Mouse (Mus musculus) liver, embryonic 12.5 days (tissue): Measurements from ENCODE around the gene Msi2. TPM values are rescaled to one million over a fixed set of nuclear protein-coding genes. Genes with fewer than 3 reads are reported as not detected.

Experiments used
- ATAC-seq: fragments of 200-750 bp; cut with Nextera tagmentation; 2 replicates; pipeline ENCODE4 v1.8.0; 2017; ENCODE audit warnings: moderate number of reproducible peaks, mild to moderate bottlenecking, moderate library complexity
- H3K27ac ChIP-seq: fragments of 300-500 bp; sonication (generic); 2 replicates; pipeline ENCODE4 v1.5.1; 2016; ENCODE audit warnings: mild to moderate bottlenecking
- H3K27me3 ChIP-seq: fragments of 300-500 bp; sonication (generic); replicated peaks from 2 replicates; pipeline ENCODE4 v1.6.1; 2016; ENCODE audit warnings: mild to moderate bottlenecking, moderate library complexity
- H3K36me3 ChIP-seq: fragments of 300-500 bp; sonication (generic); 2 replicates; pipeline ENCODE4 v1.6.1; 2016; ENCODE audit warnings: mild to moderate bottlenecking, moderate library complexity
- H3K4me1 ChIP-seq: fragments of 300-500 bp; sonication (generic); 2 replicates; pipeline ENCODE4 v1.6.1; 2016
- H3K4me2 ChIP-seq: fragments of 300-500 bp; sonication (generic); 2 replicates; pipeline ENCODE4 v1.6.1; 2016; ENCODE audit warnings: mild to moderate bottlenecking, moderate library complexity
- H3K4me3 ChIP-seq: fragments of 300-500 bp; sonication (generic); 2 replicates; pipeline ENCODE4 v1.5.1; 2016; ENCODE audit warnings: mild to moderate bottlenecking, moderate library complexity
- H3K9ac ChIP-seq: fragments of 300-500 bp; sonication (generic); 2 replicates; pipeline ENCODE4 v1.6.1; 2016; ENCODE audit warnings: mild to moderate bottlenecking, moderate library complexity
- H3K9me3 ChIP-seq: fragments of 300-500 bp; sonication (generic); replicated peaks from 2 replicates; pipeline ENCODE4 v1.6.1; 2016; ENCODE audit warnings: mild to moderate bottlenecking, moderate library complexity
- WGBS: fragments of 180-500 bp; shearing (Covaris S2); methylation state at CpG from one replicate; pipeline ENCODE4 v1.1.7; 2016; ENCODE audit not compliant: insufficient replicate concordance; 5-methylcytosine and 5-hydroxymethylcytosine counted together
- polyA plus RNA-seq: library from polyadenylated mRNA; unstranded; fragments of >200 nt; fragmentation: Nextera tagmentation; extraction: Ambion mirVana; gene quantifications from 2 replicates; pipeline ENCODE4 v1.2.1, GENCODE M21; 2016

Gene Msi2
- polyA plus RNA-seq, 1 experiment from 2014 or later = 5.2 TPM

- Histone ChIP-seq H3K4me2 (no peak overlapping the region), H3K9me3 (no peaks in the 10 kb centered on the region), H3K4me3 (no peak overlapping the region), H3K9ac (no peak overlapping the region), H3K36me3 (no peaks in the 10 kb centered on the region; the same call in 1 of the 2 replicates), H3K4me1 (peaks cover 23% of the 10 kb centered on the region), H3K27ac (no peak overlapping the region), H3K27me3 (no peaks in the 10 kb centered on the region)
- ATAC-seq = no peak
- 74% methylated on average over 3 of the region's 3 CpGs for WGBS
Observed at GRCm38 (mm10) chr11:88518361-88518760, 200.0 kb downstream of the Msi2 start.

DNA sequence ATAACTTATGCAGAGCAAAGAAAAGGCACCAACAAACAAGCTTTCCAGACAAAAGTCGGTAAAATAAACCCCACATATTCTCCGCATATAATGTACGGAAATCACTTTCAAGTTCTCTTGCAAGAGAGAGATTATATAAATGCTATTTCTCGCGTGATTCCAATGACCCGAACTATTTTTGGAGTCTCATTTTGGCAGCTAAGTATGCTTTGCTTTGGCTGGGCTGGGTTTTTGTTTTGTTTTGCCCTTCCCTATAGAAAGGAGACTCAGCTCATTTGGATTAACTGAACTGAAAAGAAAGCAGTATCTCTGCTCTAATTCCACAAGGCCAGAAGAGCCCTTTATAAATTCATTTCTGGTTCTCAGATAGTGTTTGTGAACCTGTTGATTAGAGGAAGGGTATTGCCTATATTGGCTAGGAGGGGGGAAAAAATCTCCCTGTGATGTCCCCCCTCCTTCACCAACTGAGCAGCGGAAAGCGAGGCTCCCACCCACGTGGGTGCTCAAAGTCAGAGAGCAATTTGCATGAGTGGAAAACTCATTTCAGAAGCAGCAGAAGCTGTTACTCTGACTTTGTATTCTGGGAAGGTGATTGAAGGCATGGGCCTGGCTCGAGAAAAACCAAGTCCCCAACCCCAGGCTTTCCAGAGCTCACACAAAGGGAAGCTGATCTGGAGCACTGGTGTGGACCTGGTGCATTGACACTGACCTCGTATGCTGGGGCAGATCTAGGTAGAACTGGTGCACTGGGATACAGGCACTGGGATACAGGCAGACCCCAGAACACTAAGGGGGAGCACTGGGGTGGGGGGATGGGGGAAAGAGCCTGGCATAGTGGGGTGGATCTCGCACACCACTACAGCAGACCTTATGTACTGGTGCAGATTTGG, 201.5 kb downstream of the Msi2 start:
- H3K4me2 ChIP-seq = no peak overlapping the region
- no peaks in the 10 kb centered on the region; the same call in 1 of the 2 replicates for H3K36me3 ChIP-seq
- no peaks in the 10 kb centered on the region for H3K27me3 ChIP-seq
- no peak overlapping the region for H3K27ac ChIP-seq
- H3K4me1 ChIP-seq = peaks cover 21% of the 10 kb centered on the region
- WGBS = 78% methylated on average over 12 of the region's 12 CpGs
- no peak for ATAC-seq
- no peak overlapping the region for H3K4me3 ChIP-seq
- H3K9ac ChIP-seq = no peak overlapping the region
- no peaks in the 10 kb centered on the region for H3K9me3 ChIP-seq

- ATAC-seq = no peak
- Histone ChIP-seq H3K27me3 (no peaks in the 10 kb centered on the region), H3K36me3 (no peaks in the 10 kb centered on the region; the same call in 1 of the 2 replicates), H3K4me3 (no peak overlapping the region), H3K9ac (no peak overlapping the region), H3K4me1 (peaks cover 13% of the 10 kb centered on the region), H3K9me3 (no peaks in the 10 kb centered on the region), H3K27ac (no peak overlapping the region), H3K4me2 (no peak overlapping the region)
- WGBS = 66% methylated on average over 6 of the region's 6 CpGs
Observed at GRCm38 (mm10) chr11:88515736-88516583, 202.4 kb downstream of the Msi2 start.

DNA sequence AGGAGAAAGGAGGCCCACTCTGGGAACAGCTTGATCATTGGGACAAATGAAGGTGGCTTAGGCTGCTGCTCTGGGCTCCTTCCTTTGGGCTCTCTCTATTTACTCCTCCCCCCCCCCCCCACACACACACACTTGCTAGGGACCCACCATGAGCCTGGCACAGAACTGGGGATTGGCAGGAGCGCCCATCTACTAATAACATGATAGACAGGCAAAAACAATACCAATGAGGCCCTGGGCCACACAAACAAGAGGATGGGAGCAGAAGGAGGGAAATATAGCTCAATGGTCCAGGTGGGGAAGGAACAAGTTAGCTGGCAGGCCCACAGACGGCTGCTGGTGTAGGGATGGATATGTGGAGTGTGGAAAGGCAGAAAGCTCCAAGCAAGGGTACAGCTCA, 203.0 kb downstream of the Msi2 start:
- no peaks in the 10 kb centered on the region for H3K9me3 ChIP-seq
- H3K27ac ChIP-seq = no peak overlapping the region
- 81% methylated on average over 2 of the region's 2 CpGs for WGBS
- H3K27me3 ChIP-seq = no peaks in the 10 kb centered on the region
- ATAC-seq = no peak
- no peak overlapping the region for H3K4me3 ChIP-seq
- H3K9ac ChIP-seq = no peak overlapping the region
- H3K4me2 ChIP-seq = no peak overlapping the region
- no peaks in the 10 kb centered on the region; the same call in 1 of the 2 replicates for H3K36me3 ChIP-seq
- H3K4me1 ChIP-seq = peaks cover 6% of the 10 kb centered on the region; the same call in 1 of the 2 replicates

DNA sequence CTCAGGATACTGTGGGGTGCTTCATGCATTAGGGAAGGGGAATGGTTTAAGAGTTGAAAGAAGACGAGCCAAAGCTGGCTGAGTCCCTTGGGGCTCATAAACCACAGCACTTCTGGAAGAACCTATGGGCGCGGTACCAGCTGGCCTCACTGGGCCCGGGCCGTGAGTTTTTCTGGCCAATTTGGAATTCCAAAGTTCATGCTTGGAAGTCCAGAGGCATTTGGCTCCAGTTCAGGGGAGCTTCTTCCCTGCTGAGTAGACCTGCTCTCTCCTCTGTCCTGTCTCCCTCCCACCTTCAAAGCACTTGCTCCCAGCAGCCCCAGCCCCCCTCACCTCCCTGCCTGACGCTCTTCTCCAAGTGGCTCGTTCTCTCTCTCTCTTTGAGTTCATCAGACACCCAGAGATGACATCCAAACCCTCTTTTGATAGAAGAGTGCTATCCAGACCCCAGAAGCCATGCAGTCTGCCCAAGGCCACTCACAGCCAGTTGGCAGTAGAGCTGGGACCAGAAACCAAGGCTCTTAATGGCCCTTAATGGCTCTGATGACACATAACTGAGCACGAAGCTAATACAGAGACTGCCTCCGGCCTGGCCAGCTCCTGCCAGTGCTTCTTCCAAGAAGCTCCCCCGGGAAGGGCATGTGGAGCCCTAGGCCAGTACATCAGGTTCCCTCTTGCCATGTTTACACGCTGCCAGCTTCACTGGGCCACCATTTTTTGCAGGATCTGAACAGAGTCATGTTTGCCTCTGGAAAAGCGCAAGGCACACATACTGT, 204.0 kb downstream of the Msi2 start:
- Histone ChIP-seq H3K9me3 (no peaks in the 10 kb centered on the region), H3K4me3 (no peak overlapping the region), H3K27me3 (no peaks in the 10 kb centered on the region), H3K36me3 (no peaks in the 10 kb centered on the region; the same call in 1 of the 2 replicates), H3K9ac (no peak overlapping the region), H3K27ac (no peak overlapping the region), H3K4me2 (no peak overlapping the region), H3K4me1 (peaks cover 6% of the 10 kb centered on the region; the same call in 1 of the 2 replicates)
- 81% methylated on average over 12 of the region's 12 CpGs for WGBS
- no peak for ATAC-seq

DNA sequence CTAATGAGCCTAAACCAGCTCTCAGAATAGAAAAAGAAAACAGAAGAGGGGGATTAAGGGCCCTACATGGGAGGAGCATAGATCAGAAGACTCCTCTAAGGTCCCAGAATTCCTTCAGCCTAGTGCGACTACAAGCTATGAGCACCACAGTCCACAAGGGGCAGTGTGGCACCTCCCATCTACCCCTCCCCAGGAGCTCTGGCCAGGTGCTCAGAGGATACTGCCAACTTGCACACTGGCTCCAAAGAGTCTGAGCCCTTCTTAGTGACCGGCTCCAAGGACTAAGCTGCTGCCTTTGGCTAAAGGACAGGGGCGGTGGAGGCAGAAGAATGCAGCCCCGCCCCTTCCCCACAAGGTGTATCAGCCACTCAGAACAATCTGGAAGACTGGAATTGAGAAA, 205.7 kb downstream of the Msi2 start:
- ATAC-seq = no peak
- H3K27me3 ChIP-seq = no peaks in the 10 kb centered on the region

DNA sequence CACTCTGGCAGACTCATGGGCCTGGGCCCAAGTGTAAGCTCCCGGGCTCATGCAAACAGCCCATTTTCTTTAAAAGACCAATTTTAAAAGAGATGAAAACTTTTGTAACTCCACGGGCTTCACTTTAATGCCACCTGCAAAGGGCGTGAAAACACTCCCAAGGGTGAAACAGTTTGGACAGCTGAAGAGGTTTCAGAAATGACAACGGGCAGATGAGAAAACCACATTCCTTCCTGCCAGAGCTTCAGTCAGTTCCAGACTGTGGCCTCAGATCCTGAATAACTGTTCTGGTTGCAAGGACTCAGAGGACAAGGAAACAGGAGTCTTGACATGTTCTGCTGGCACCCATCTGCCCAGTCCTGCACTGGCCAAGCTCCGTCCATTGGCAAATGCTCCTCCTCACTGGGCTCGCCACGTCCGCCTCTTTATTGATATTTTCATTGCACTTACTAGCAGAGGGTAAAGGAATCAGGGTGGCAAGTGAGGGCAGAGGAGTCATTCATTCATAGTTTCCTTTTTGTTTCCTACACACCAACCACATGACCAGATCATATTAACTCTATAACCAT, 207.9 kb downstream of the Msi2 start:
- no peaks in the 10 kb centered on the region for H3K9me3 ChIP-seq
- H3K27ac ChIP-seq = no peak overlapping the region
- no peaks in the 10 kb centered on the region for H3K27me3 ChIP-seq
- H3K4me1 ChIP-seq = peaks cover 1% of the 10 kb centered on the region; the same call in 1 of the 2 replicates
- no peak overlapping the region for H3K9ac ChIP-seq
- no peak for ATAC-seq
- no peak overlapping the region for H3K4me2 ChIP-seq
- WGBS = 65% methylated on average over 8 of the region's 8 CpGs
- no peak overlapping the region for H3K4me3 ChIP-seq
- H3K36me3 ChIP-seq = no peaks in the 10 kb centered on the region; the same call in 1 of the 2 replicates

More for the DNA sequence above, 205.7 kb downstream of the Msi2 start:
- Histone ChIP-seq H3K4me1 (peaks cover 6% of the 10 kb centered on the region; the same call in 1 of the 2 replicates), H3K27ac (no peak overlapping the region), H3K4me2 (no peak overlapping the region), H3K9ac (no peak overlapping the region), H3K4me3 (no peak overlapping the region), H3K36me3 (no peaks in the 10 kb centered on the region; the same call in 1 of the 2 replicates), H3K9me3 (no peaks in the 10 kb centered on the region)
- WGBS = 43% methylated on average over 4 of the region's 4 CpGs

GRCm38 (mm10) chr11:88509464-88509863, 208.8 kb downstream of the Msi2 start:
- Histone ChIP-seq H3K9ac (no peak overlapping the region), H3K27me3 (no peaks in the 10 kb centered on the region), H3K4me2 (no peak overlapping the region), H3K4me1 (no peaks in the 10 kb centered on the region; the same call in 1 of the 2 replicates), H3K9me3 (no peaks in the 10 kb centered on the region), H3K36me3 (no peaks in the 10 kb centered on the region; the same call in 1 of the 2 replicates), H3K4me3 (no peak overlapping the region), H3K27ac (no peak overlapping the region)
- no peak for ATAC-seq
- 80% methylated on average over 4 of the region's 4 CpGs for WGBS

GRCm38 (mm10) chr11:88508133-88508532, 210.2 kb downstream of the Msi2 start:
- ATAC-seq = no peak
- H3K27me3 ChIP-seq = no peaks in the 10 kb centered on the region
- no peak overlapping the region for H3K4me3 ChIP-seq
- no peaks in the 10 kb centered on the region for H3K4me1 ChIP-seq
- no peak overlapping the region for H3K27ac ChIP-seq
- H3K9me3 ChIP-seq = no peaks in the 10 kb centered on the region
- no peak overlapping the region for H3K9ac ChIP-seq
- 77% methylated on average over 7 of the region's 7 CpGs for WGBS
- H3K36me3 ChIP-seq = no peaks in the 10 kb centered on the region; the same call in 1 of the 2 replicates
- no peak overlapping the region for H3K4me2 ChIP-seq

DNA sequence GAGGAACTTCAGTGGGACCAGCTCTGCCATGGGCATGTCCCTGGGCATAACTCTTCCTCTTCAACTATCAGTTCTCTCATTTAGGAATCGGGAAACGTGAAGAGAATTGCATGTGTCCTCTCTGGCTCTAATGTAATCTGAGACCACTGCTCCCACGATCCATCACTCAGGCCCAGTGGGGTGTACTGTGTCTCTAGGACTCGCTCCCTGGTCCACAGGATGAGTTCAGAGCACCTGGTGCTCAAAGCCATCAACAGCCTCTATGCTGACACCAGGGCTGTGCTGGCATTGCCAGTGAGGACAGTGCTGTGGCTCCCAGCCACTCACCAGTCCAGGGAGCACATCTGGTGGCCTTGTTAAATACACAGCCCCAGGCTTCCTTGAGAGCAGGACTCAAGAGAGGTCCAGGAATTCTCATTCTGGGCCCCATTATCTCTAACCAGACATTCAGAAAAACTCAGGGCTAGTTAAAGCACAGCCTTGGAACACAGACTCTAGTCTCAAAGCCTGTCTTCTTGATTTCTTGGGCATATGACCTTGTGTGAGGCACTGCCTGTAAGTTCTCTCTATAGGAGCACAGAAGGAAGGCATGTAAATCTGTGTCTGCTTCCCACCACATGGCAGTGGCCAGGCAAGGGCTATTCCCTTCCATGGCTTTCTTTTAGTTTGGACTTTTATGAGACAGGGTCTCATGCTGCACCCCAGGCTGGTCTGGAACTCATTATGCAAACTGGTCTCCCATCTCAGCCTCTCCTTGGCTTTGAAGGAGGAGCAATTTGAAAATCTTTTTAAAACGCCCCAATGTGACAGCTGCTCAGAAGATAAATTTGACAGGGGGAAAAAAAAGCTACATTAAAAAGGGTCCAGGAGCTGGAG, 211.5 kb downstream of the Msi2 start:
- no peaks in the 10 kb centered on the region for H3K27me3 ChIP-seq
- no peak overlapping the region for H3K9ac ChIP-seq
- H3K27ac ChIP-seq = no peak overlapping the region
- H3K9me3 ChIP-seq = no peaks in the 10 kb centered on the region
- no peak overlapping the region for H3K4me2 ChIP-seq
- ATAC-seq = no peak
- WGBS = 58% methylated on average over 5 of the region's 5 CpGs
- no peaks in the 10 kb centered on the region; the same call in 1 of the 2 replicates for H3K36me3 ChIP-seq
- H3K4me3 ChIP-seq = no peak overlapping the region
- no peaks in the 10 kb centered on the region for H3K4me1 ChIP-seq
